Mouse (Mus musculus) forebrain, embryonic 14.5 days (tissue): ENCODE data around the gene Klhl3. TPM values are rescaled to one million over a fixed set of nuclear protein-coding genes. Genes with fewer than 3 reads are reported as not detected.

Source experiments
- ATAC-seq: fragments of 200-750 bp; cut with Nextera tagmentation; 2 replicates; pipeline ENCODE4 v1.8.0; 2017; ENCODE audit warnings: mild to moderate bottlenecking, moderate library complexity
- DNase-seq: peaks from one replicate; pipeline ENCODE4 v3.0.0-alpha.2; 2015; ENCODE audit warnings: low spot score
- H3K27ac ChIP-seq: fragments of 300-500 bp; sonication (generic); 2 replicates; pipeline ENCODE4 v1.5.1; 2014; ENCODE audit warnings: low read depth, mild to moderate bottlenecking, control low read depth, low read length, moderate library complexity
- H3K27me3 ChIP-seq: fragments of 300-500 bp; sonication (generic); replicated peaks from 2 replicates; pipeline ENCODE4 v1.6.1; 2014; ENCODE audit warnings: low read length, control low read depth, mixed read lengths; ENCODE audit not compliant: control insufficient read depth, insufficient read depth
- H3K36me3 ChIP-seq: fragments of 300-500 bp; sonication (generic); 2 replicates; pipeline ENCODE4 v1.6.1; 2014; ENCODE audit warnings: low read length, control low read depth; ENCODE audit not compliant: control insufficient read depth, insufficient read depth
- H3K4me1 ChIP-seq: fragments of 300-500 bp; sonication (generic); 2 replicates; pipeline ENCODE4 v1.6.1; 2014; ENCODE audit warnings: antibody characterized with exemption, low read length, control low read depth; ENCODE audit not compliant: control insufficient read depth, insufficient read depth
- H3K4me2 ChIP-seq: fragments of 300-500 bp; sonication (generic); 2 replicates; pipeline ENCODE4 v1.6.1; 2014; ENCODE audit warnings: mild to moderate bottlenecking, control low read depth, low read length
- H3K4me3 ChIP-seq: fragments of 300-500 bp; sonication (generic); 2 replicates; pipeline ENCODE4 v1.5.1; 2014; ENCODE audit warnings: low read depth, low read length, control low read depth
- H3K9ac ChIP-seq: fragments of 300-500 bp; sonication (generic); 2 replicates; pipeline ENCODE4 v1.6.1; 2014; ENCODE audit warnings: mild to moderate bottlenecking, low read length, control low read depth, moderate library complexity
- H3K9me3 ChIP-seq: fragments of 300-500 bp; sonication (generic); replicated peaks from 2 replicates; pipeline ENCODE4 v1.6.1; 2016; ENCODE audit warnings: low read length, control low read depth, mixed read lengths; ENCODE audit not compliant: control insufficient read depth
- WGBS: fragments of 180-500 bp; shearing (Covaris S2); extraction: QIAGEN DNeasy Blood & Tissue Kit; methylation state at CpG from one replicate; pipeline ENCODE4 v1.1.7; 2014; 5-methylcytosine and 5-hydroxymethylcytosine counted together
- polyA plus RNA-seq: library from polyadenylated mRNA; unstranded; fragments of >200 nt; fragmentation: Nextera tagmentation; extraction: Ambion mirVana; gene quantifications from 2 replicates; pipeline ENCODE4 v1.2.1, GENCODE M21; 2014

Gene Klhl3
- polyA plus RNA-seq, 1 experiment from 2014 or later = 5.3 TPM

DNA sequence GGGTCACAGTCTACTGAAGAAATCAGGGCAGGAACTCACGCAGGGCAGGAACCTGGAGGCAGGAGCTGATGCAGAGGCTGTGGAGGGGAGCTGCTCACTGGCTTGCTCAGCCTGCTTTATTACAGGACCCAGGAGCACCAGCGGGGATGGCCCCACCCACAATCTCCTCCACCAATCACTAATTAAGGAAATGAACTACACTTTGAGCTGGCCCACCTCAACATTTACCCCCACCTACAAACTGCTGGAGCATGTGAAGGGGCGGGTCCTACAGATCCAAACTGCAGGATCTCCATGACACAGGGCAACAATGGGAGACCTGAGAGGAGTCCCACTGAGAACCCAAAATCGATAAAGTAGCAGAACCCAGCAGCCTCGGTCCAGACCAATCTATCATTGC, 64.3 kb downstream of the Klhl3 start:
- H3K27me3 ChIP-seq = no peaks in the 10 kb centered on the region
- no peaks in the 10 kb centered on the region for H3K36me3 ChIP-seq
- no peak overlapping the region for H3K9ac ChIP-seq
- no peak overlapping the region for H3K27ac ChIP-seq
- H3K4me3 ChIP-seq = no peak overlapping the region
- 74% methylated on average over 5 of the region's 5 CpGs for WGBS
- no peak overlapping the region for H3K4me2 ChIP-seq
- H3K4me1 ChIP-seq = no peaks in the 10 kb centered on the region
- ATAC-seq = no peak
- DNase-seq = no peak
- no peaks in the 10 kb centered on the region for H3K9me3 ChIP-seq

DNA sequence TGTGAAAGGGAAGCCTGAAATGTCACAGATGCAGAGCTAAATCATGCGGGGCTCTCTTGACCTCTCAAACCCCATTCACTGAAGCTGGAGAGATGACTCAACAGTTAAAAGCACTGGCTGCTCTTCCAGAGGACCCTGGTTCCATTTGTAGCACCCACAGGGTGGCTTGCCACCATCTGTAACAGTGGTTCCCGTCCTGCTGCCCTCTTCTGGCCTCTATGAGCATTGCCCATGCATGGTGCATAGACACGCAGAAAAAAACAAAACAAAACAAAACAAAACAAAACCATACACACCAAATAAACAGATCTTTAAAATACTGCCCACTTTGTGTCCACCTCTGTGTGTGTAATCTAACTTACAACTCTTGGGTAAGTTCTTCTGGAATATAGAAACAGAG, 65.3 kb downstream of the Klhl3 start:
- no peak for DNase-seq
- H3K4me1 ChIP-seq = no peaks in the 10 kb centered on the region
- H3K27me3 ChIP-seq = no peaks in the 10 kb centered on the region
- H3K9ac ChIP-seq = no peak overlapping the region
- 86% methylated on average over 3 of the region's 3 CpGs for WGBS
- no peak overlapping the region for H3K4me3 ChIP-seq
- H3K9me3 ChIP-seq = no peaks in the 10 kb centered on the region
- H3K27ac ChIP-seq = no peak overlapping the region
- ATAC-seq = no peak
- H3K36me3 ChIP-seq = no peaks in the 10 kb centered on the region
- H3K4me2 ChIP-seq = no peak overlapping the region

DNA sequence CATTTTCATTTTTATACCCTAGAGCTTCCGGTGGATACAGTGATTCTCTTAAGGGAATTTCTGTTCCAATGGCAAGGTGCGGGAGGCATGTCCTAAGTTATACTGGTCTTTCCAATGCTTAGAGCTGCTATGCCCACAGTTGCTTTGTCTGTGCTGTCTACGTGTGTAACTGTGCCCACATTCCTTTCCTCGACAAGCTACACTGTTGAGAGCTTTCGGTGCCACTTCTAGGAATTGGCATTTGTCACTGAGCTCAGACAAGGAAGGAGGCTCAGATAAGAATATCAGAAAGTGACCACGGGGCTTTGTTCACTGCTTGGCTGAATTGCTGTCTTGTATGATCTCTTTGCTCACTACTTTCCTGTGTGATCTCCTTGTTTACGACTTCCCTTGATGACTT, 67.2 kb downstream of the Klhl3 start:
- H3K4me1 ChIP-seq = no peaks in the 10 kb centered on the region
- WGBS = 91% methylated on average over 7 of the region's 7 CpGs
- DNase-seq (no peak), ATAC-seq (no peak)
- no peak overlapping the region for H3K4me2 ChIP-seq
- H3K4me3 ChIP-seq = no peak overlapping the region
- H3K27me3 ChIP-seq = no peaks in the 10 kb centered on the region
- no peaks in the 10 kb centered on the region for H3K9me3 ChIP-seq
- no peak overlapping the region for H3K9ac ChIP-seq
- H3K27ac ChIP-seq = no peak overlapping the region
- H3K36me3 ChIP-seq = no peaks in the 10 kb centered on the region

DNA sequence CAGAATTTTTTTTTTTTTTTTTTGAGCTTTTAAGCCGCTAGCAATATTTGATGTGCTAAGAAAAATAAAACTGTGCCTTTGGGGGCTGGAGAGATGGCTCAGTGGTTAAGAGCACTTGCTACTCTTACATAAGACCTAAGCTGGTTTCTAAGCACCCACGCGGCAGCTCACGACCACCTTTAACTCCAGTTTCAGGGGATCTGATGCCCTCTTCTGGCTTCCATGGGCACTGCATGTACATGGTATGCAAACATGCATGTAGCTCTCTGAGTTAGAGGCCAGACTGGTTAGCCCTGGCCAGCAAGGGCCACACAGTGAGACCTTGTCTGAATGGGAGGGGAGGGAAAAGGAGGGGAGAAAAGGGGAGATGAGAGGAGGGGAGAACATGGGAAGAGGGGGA, 68.1 kb downstream of the Klhl3 start:
- DNase-seq = no peak
- no peaks in the 10 kb centered on the region for H3K9me3 ChIP-seq
- no peak overlapping the region for H3K4me2 ChIP-seq
- no peaks in the 10 kb centered on the region for H3K36me3 ChIP-seq
- no peaks in the 10 kb centered on the region for H3K4me1 ChIP-seq
- H3K4me3 ChIP-seq = no peak overlapping the region
- H3K27ac ChIP-seq = no peak overlapping the region
- ATAC-seq = no peak
- 55% methylated on average over 4 of the region's 4 CpGs for WGBS
- H3K9ac ChIP-seq = no peak overlapping the region
- H3K27me3 ChIP-seq = no peaks in the 10 kb centered on the region

DNA sequence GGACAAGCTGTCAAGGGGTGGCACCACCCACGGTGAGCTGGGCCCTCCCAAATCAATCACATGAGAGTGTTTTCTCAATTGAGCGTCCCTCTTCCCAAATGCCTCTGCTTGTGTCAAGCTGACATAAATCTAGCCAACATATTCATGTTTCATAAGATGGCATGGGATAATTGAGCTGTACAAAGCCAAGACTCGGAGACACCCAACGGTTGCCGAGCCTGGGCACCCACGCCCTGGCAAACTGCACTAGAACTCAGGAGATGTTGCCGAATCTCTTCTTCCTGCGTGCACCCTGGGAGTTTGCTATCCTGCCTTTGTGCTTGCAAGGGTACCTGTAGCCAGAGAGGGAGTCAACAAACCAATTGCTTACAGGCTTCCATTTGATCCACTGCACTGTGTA, 70.1 kb downstream of the Klhl3 start:
- H3K9ac ChIP-seq = no peak overlapping the region

DNA sequence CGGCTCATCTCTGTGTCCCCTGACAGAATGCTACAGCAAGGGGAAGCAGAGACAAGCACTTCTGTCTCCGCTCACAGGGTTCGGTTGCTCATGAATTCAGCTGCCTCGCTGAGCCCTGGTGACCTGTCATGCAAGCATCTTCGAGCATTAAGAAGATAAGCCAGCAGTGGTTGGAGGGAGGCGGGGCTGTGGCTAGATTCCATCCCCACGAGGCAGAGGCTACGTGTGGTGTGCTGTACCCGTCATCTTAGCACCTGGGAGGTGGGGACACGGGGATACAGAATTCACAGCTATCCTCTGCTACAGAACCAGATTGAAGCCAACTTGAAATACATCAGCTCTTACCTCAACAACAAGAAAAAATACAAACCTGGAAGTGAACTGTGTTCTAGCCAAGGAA, 73.3 kb downstream of the Klhl3 start:
- Histone ChIP-seq H3K9ac (no peak overlapping the region), H3K9me3 (no peaks in the 10 kb centered on the region), H3K4me3 (no peak overlapping the region), H3K27ac (no peak overlapping the region), H3K27me3 (no peaks in the 10 kb centered on the region), H3K4me2 (no peak overlapping the region), H3K4me1 (no peaks in the 10 kb centered on the region), H3K36me3 (no peaks in the 10 kb centered on the region)
- 79% methylated on average over 10 of the region's 10 CpGs for WGBS
- ATAC-seq (no peak), DNase-seq (no peak)

More for the DNA sequence above, 70.1 kb downstream of the Klhl3 start:
- no peak overlapping the region for H3K4me3 ChIP-seq
- H3K27ac ChIP-seq = no peak overlapping the region
- no peak for ATAC-seq
- DNase-seq = no peak
- no peaks in the 10 kb centered on the region for H3K4me1 ChIP-seq
- 92% methylated on average over 8 of the region's 8 CpGs for WGBS
- no peaks in the 10 kb centered on the region for H3K9me3 ChIP-seq
- no peak overlapping the region for H3K4me2 ChIP-seq
- no peaks in the 10 kb centered on the region for H3K27me3 ChIP-seq
- H3K36me3 ChIP-seq = no peaks in the 10 kb centered on the region

DNA sequence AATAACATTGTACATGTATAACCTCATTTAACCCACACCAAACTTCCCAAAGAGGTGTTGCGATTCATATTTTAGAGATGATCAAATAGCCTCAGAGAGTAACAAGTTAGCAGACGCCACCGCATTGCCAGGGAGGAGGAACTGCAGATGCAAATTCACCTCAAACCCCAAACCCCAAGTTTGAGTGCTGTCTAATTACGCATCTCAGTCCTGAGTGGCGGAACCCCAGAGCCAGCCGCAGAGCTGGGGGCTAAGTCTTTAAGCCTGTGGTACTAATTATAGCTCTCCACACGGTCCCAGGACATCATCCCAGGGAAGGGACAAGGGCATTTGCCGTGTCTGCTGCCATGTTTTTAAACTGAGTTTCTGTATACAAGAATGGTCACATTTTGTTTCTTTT, 75.9 kb downstream of the Klhl3 start:
- Histone ChIP-seq H3K27me3 (no peaks in the 10 kb centered on the region), H3K4me1 (no peaks in the 10 kb centered on the region), H3K36me3 (no peaks in the 10 kb centered on the region), H3K9me3 (no peaks in the 10 kb centered on the region; the same call in 1 of the 2 replicates), H3K4me3 (no peak overlapping the region), H3K4me2 (no peak overlapping the region), H3K27ac (no peak overlapping the region), H3K9ac (no peak overlapping the region)
- ATAC-seq = no peak
- 75% methylated on average over 8 of the region's 8 CpGs for WGBS
- no peak for DNase-seq

DNA sequence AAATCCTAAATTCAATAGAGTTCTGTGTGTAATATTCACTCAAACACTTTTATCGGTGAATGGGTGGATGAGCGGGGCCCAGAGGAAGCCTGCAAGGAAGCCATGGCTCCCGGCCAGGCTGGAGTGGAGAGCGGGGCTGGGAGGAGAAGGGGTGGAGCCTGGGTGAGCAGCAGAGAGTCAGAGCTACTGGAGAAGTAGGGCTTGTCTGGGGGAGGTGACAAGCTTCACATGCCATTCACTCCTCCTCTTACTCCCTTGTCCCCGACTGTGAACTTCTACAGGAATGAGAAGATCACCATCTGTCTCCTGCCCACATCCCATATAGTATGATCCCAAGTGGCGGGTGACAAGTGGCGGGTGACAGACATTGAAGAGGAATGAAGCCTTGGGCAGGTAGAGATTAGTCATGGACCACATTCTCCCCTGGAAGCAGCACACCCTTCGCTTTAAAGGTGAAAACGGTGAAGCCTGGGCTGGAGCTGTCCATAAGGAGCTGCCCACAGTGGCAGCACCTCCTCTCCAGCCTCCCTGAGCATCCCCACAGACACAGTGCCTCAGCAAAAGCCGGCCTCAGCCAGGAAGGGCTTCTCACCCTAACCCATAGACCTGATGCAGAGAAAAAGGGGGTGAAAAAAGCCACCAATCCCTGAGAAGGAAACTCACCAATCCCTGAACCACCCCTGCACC, 77.8 kb downstream of the Klhl3 start:
- no peaks in the 10 kb centered on the region; the same call in 1 of the 2 replicates for H3K9me3 ChIP-seq
- no peaks in the 10 kb centered on the region for H3K27me3 ChIP-seq
- no peak overlapping the region for H3K4me2 ChIP-seq
- ATAC-seq (no peak), DNase-seq (peak; percentile 40)
- H3K27ac ChIP-seq = no peak overlapping the region
- WGBS = 64% methylated on average over 10 of the region's 10 CpGs
- no peaks in the 10 kb centered on the region for H3K36me3 ChIP-seq
- no peak overlapping the region for H3K9ac ChIP-seq
- no peaks in the 10 kb centered on the region for H3K4me1 ChIP-seq
- no peak overlapping the region for H3K4me3 ChIP-seq

DNA sequence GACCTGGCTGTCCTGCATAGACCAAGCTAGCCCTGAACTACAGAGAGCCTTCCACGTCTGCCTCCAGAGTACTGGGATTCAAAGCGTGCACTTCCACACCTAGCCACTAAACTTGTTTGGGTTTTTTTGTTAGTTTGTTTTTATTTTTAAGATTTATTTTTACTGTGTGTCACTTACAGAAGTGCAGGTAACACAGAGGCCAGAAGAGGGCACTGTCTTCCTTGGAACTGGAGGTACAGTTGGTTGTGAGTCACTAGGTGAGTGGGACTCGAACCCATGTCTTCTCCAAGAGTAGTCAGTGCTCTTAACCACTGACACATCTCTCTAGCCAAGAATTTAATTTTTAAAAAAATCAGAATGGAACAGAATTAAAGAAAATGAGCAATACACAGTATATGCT, 78.4 kb downstream of the Klhl3 start:
- Histone ChIP-seq H3K9ac (no peak overlapping the region), H3K9me3 (no peaks in the 10 kb centered on the region; the same call in 1 of the 2 replicates), H3K27ac (no peak overlapping the region), H3K27me3 (no peaks in the 10 kb centered on the region), H3K4me2 (no peak overlapping the region), H3K4me1 (no peaks in the 10 kb centered on the region), H3K4me3 (no peak overlapping the region), H3K36me3 (no peaks in the 10 kb centered on the region)
- WGBS = 94% methylated on average over 3 of the region's 3 CpGs
- no peak for ATAC-seq
- no peak for DNase-seq
